Mouse (Mus musculus) frontal cortex, postnatal 36 days (tissue): ENCODE results near the gene Sf3b4.

Experiments
- DNase-seq, 2 experiments: peaks; one replicate each; pipeline ENCODE4 v3.0.0; 2022; ENCODE audit warnings: low spot score in 2 of 2

Sf3b4 gene

DNA sequence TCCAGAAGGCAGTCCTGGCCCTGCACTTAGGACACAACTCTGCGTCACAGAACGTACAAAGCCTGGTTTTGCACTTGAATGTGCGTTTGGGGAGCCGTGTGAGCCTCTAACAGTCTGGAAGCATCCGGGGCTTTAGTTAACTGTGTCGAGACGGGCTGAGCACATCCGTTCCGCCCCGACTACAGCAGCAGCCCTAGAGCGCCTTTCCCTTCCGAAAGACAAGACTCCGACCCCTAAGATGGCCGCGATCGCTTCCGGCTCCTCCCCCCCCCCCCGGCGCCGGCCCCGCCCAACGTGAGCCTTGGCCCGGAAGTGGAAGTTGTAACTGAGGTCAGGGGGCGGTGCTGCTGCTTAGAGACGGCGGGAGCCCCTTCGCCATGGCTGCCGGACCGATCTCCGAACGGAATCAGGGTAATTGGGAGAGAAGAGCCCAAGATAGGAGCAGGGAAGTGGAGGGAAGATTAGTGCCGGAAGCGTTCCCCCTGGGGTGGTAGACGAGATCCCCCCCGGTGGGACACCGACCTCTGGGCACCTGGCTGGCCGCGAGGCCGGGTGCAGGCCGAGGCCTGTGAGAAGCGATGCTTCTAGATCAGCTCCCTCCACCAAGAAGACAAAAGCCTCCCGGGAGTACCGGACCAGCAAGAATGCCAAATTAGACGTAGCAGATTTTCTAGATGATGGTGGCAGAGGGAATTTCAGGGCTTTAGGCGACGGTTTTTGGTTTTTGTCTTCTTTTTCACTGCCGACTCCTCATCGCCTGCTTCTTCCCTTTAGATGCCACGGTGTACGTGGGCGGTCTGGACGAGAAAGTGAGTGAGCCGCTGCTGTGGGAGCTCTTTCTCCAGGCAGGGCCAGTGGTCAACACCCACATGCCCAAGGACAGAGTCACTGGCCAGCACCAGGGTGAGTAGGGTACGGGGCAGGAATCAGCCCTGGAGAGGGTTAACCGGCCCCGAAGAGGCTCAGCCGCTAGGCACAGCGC is at the start of gene Sf3b4:
Sf3b4 (plus strand) TSS at position 136 of the 982 bp plus-strand sequence.
- DNase-seq, result peak; percentile 76 to 84

GRCm38 (mm10) chr3:96124235-96124634 is 47.9 kb upstream of the Sf3b4 start:
- no peak for DNase-seq

DNA sequence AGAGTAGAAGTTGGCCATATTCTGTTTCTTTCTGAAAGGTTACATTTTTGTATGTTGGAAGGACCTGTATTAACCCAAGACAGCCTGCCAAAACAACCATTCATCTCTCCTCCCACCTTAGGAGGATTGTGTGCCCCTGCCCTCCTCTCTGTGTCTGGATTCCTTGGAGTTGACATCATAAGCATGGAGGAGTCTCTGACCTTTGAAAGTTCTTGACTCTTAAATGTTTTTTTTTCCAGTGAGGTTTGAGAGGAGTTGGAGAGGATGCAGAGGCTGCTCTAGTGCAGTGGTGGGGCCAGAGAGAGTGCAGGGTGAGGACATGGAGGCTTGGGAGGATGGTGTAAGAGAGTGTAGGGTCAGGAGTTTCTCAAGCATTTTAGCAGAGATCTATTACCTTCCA is 44.0 kb upstream of the Sf3b4 start:
- DNase-seq, result no peak

GRCm38 (mm10) chr3:96132478-96132877 is 39.7 kb upstream of the Sf3b4 start:
- no peak for DNase-seq

- DNase-seq, result no peak
These were observed 38.7 kb upstream of the Sf3b4 start for GRCm38 (mm10) chr3:96133327-96133905.

GRCm38 (mm10) chr3:96135011-96135410 is 37.1 kb upstream of the Sf3b4 start:
- no peak for DNase-seq

DNA sequence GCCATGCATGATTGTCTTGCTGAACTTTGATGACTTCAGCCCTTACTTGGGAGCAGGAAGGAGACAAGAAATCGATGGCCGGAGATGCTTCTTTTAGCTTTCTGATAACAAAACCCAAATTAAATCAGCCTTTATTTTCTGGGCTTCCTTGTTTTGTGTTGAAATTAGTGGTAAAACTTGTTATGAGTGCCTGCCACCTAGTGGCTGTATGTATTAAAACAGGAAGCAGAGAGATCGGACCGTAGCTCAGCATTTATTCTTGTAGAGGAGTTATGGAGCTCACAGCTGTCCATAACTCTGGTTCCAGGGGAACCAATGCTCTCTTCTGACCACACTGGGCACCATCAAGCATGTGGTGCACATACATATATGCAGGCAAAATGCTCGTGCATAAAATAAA is 24.2 kb upstream of the Sf3b4 start:
- peak; percentile 42 to 78 for DNase-seq

- DNase-seq, result no peak
These were observed 20.3 kb upstream of the Sf3b4 start for GRCm38 (mm10) chr3:96151836-96152235.

GRCm38 (mm10) chr3:96152611-96153010 is 19.5 kb upstream of the Sf3b4 start:
- peak in 1 of 2 experiments; percentile 38 for DNase-seq

DNA sequence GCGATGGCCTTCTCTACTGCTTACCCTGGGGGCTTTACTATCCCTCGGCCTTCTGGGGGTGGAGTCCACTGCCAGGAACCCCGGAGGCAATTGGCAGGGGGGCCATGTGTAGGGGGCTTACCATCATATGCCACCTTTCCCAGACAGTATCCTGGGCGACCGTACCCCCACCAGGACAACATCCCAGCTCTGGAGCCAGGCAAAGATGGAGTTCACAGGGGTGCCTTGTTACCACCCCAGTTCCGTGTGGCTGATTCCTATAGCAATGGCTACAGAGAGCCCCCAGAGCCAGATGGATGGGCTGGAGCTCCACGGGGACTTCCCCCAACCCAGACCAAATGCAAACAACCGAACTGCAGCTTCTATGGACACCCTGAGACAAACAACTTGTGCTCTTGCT is 16.6 kb upstream of the Sf3b4 start:
- DNase-seq, result no peak

DNA sequence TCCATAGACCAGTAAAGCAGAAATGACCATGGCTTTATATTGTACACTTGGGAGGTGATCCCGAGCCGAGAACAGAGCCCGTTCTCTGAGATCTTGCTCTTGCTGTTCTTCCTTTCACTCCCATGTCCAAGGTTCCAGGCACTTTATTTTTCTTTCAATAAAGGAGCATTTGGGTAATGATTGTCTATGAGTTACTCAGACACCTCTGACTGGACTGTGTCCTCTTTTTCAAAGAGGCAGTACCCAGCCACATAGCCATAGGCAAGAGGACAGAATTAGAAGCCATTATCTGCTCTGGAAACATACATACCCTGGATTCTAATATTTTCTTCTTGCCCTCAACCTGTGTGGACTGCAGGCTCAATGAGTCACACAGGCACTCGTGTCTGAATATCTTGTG is 12.3 kb upstream of the Sf3b4 start:
- no peak for DNase-seq

DNA sequence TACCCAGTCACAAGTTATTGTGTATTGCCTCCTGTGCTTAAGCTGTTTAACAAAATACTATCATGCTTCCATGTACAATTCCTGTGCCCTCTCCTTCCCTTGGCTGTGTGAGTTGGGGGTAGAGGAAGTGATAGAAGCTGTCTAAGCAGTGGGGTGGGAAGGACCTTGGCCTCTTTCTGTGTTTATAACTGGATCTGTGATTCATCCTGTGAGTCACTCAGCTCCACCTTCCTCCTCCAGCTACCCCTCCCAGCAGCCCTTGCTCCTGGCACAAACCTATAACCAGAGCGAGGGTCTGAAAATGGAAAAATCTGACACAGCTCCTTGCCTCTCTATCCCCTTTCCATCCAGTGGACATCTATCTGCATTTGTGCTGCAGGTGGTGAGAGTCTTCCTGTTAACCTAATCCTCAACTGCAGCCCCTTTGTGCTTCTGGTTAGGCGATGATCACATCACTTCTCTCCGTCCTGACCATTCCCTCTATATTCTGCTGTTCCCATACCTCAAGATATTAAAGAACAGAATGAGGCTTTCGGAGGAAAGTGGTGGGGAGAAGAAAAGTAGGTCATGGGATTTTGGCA is 11.8 kb upstream of the Sf3b4 start:
- DNase-seq, result peak; percentile 56 to 67

- peak; percentile 65 to 70 for DNase-seq
These were observed 11.2 kb upstream of the Sf3b4 start for GRCm38 (mm10) chr3:96160803-96161516.

- DNase-seq, result no peak
These were observed 10.0 kb upstream of the Sf3b4 start, which contains the start of gene Mtmr11 for GRCm38 (mm10) chr3:96161869-96162840. Gene Mtmr11 (plus strand): TSS chr3:96162004.

DNA sequence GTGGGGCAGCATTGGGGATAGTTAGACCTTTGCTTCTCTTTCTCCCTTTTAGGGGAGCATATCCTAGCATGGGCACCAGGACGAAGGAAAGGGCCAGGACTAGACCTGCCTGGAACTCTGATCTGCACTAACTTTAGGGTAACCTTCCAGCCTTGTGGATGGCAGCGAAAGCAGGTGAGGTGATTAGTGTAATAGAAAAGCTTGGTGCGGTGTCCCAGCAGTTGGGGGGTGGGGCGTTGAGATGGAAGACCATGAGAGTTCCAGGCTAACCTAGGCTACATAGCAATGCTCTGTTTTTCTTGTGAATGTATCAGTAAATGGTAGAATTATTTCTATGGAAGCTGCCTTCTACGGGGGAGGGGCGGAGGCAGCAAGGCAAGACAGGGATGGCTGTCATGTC is 9.1 kb upstream of the Sf3b4 start:
- no peak for DNase-seq

DNA sequence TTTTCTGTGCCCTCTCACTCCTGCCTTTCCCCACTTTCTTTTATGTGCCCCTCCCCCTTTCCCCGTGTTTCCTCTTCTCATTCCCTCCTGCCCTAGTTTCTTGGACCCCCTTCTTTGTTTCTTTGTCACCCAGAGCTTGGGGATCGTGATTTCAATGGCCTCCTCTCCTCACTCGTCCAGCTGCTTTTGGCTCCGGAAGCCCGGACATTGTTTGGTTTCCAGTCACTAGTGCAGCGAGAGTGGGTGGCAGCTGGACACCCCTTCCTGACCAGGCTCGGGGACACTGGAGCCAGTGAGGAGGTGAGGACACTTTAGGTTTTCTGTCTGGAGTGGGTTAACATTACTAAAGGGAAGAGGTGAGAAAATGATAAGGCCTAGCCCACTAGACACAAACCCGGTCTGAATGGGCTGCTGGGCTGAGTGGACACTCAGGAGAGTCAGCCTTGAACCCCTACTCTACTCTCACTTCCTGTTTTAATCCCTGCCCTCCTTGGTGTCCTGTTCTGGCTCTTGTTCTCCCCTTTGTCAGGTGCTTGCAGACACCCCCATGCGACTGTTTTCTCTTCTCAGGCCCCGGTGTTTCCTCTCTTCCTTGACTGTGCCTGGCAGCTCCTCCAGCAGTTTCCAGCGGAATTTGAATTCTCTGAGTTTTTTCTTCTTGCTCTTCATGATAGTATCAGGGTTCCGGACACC is 3.5 kb upstream of the Sf3b4 start:
- no peak for DNase-seq

GRCm38 (mm10) chr3:96170276-96170675 is 1.9 kb upstream of the Sf3b4 start:
- DNase-seq, result no peak

DNA sequence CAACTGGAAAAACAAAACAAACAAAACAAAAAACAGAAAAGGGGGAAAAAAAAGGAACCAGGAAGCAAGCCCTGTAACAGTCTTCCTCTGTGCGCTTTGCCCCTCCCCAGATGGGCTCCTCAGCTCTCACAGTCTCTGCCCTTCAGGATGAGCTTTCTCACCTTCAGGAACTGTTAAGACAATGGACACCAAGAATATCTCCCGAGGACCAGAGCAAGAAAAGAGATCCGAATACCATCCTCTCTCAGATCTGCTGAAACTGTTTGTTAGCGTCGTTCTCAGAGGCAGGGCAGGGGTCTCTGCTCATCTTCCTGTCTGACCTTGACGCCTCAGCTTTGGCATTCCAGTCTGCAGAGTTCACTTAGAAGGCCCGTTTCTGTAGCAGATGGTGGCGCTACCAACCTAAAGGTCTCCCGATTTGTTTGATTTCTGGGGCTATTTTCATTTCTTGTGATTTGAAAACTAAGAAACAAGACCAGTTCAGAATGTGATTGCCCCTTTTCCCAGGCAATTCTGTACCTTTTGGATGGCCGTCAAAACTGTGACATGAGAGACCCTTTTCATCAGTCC is 1.1 kb upstream of the Sf3b4 start:
- no peak for DNase-seq

DNA sequence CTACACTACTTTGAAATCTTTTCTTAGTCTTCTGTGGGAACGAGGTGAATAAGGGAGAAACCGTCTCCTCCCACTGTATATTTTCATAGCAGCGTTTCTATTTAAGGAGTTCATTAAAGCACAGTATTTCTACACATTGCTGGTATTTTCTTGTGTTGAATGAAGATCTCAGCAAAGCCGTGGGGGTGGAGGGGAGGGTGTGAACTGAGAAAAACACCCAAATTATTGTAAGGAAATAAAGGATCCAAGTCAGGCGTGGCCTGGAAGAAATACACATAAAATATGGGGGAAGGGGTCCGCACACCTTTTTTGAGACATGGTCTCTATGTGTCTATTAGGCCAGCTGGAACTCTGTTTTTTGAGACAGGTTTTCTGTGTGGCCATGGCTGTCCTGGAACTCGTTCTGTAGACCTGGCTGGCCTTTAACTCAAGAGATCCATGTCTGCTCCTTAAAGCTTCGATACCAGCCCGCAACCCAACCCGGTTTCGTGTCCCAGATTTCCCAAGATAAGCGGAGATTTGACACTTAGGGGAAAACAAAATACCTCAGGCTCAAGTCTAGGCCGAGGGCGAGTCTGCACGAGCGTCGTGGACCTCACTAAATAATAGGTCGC is 442 bp upstream of the Sf3b4 start:
- DNase-seq, result peak in 1 of 2 experiments; percentile 61
